Mouse (Mus musculus): ENCODE results near the gene Tnr. TPM values are rescaled to one million over a fixed set of nuclear protein-coding genes. Genes with fewer than 3 reads are reported as not detected.

The Tnr gene
- polyA plus RNA-seq, 1 experiment from 2014 or later, result 1.7 TPM

GRCm38 (mm10) chr1:159570831-159571230, 47.3 kb downstream of the Tnr start:
- ATAC-seq (replicated peaks; ENCODE audit: low FRiP score, low TSS enrichment, low read depth), result no peak

GRCm38 (mm10) chr1:159571951-159572350, 48.4 kb downstream of the Tnr start:
- 88% methylated on average over 3 of the region's 3 CpGs for WGBS
- H3K9ac ChIP-seq (ENCODE audit: low read length), result no peak overlapping the region

More at GRCm38 (mm10) chr1:159570831-159571230, 47.3 kb downstream of the Tnr start:
- H3K4me2 ChIP-seq (ENCODE audit: low read length), result no peak overlapping the region
- no peak overlapping the region for H3K27ac ChIP-seq (ENCODE audit: low read depth)
- WGBS, result 36% methylated on average over 2 of the region's 2 CpGs
- H3K27me3 ChIP-seq (replicated peaks; ENCODE audit: control insufficient read depth, insufficient read depth, low read length), result no peaks in the 10 kb centered on the region
- no peaks in the 10 kb centered on the region for H3K36me3 ChIP-seq (ENCODE audit: control insufficient read depth, insufficient read depth, low read length)
- no peak overlapping the region for H3K9ac ChIP-seq (ENCODE audit: low read length)
- H3K4me1 ChIP-seq (replicated peaks; ENCODE audit: control insufficient read depth, insufficient read depth, low read length), result peaks cover 5% of the 10 kb centered on the region; the same call in 1 of the 2 replicates
- no peak overlapping the region for H3K4me3 ChIP-seq (ENCODE audit: low read depth, low read length)
- DNase-seq (ENCODE audit: low spot score), result no peak
- H3K9me3 ChIP-seq (ENCODE audit: control insufficient read depth, low read length), result no peaks in the 10 kb centered on the region

DNA sequence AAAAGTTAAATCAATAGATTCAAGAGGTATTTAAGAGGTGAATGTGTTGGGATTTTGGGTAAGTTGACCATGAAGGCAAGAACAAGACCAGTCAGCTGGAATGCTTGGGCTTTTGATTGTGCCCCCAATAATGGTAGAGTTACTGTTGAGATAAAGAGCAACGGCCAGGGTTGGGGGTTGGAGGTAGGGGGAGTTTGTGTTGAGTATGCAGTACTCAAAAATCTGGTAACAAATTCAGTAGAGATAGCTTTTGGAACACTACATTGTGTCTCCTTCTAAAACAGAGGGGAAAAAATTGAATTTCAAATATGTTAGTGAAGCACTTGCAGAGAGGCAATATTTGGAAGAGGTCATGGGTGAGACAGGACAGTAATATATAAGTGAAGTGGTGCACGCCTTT, 49.5 kb downstream of the Tnr start:
- H3K4me3 ChIP-seq (ENCODE audit: low read depth, low read length), result no peak overlapping the region
- ATAC-seq (replicated peaks; ENCODE audit: low FRiP score, low TSS enrichment, low read depth) (no peak), DNase-seq (ENCODE audit: low spot score) (no peak)
- no peak overlapping the region for H3K27ac ChIP-seq (ENCODE audit: low read depth)
- H3K27me3 ChIP-seq (replicated peaks; ENCODE audit: control insufficient read depth, insufficient read depth, low read length), result no peaks in the 10 kb centered on the region
- no peaks in the 10 kb centered on the region for H3K4me1 ChIP-seq (replicated peaks; ENCODE audit: control insufficient read depth, insufficient read depth, low read length)
- H3K9ac ChIP-seq (ENCODE audit: low read length), result no peak overlapping the region
- no peak overlapping the region for H3K4me2 ChIP-seq (ENCODE audit: low read length)
- WGBS, result 78% methylated on average over 2 of the region's 2 CpGs
- no peaks in the 10 kb centered on the region for H3K9me3 ChIP-seq (ENCODE audit: control insufficient read depth, low read length)
- no peaks in the 10 kb centered on the region for H3K36me3 ChIP-seq (ENCODE audit: control insufficient read depth, insufficient read depth, low read length)

More at GRCm38 (mm10) chr1:159571951-159572350, 48.4 kb downstream of the Tnr start:
- Histone ChIP-seq H3K27me3 (replicated peaks; ENCODE audit: control insufficient read depth, insufficient read depth, low read length) (no peaks in the 10 kb centered on the region), H3K36me3 (ENCODE audit: control insufficient read depth, insufficient read depth, low read length) (no peaks in the 10 kb centered on the region), H3K27ac (ENCODE audit: low read depth) (no peak overlapping the region), H3K9me3 (ENCODE audit: control insufficient read depth, low read length) (no peaks in the 10 kb centered on the region), H3K4me1 (replicated peaks; ENCODE audit: control insufficient read depth, insufficient read depth, low read length) (0 out of 2 replicates have a peak, but pooled peaks cover under 1% of the 10 kb centered on the region), H3K4me3 (ENCODE audit: low read depth, low read length) (no peak overlapping the region), H3K4me2 (ENCODE audit: low read length) (no peak overlapping the region)
- DNase-seq (ENCODE audit: low spot score) (no peak), ATAC-seq (replicated peaks; ENCODE audit: low FRiP score, low TSS enrichment, low read depth) (no peak)

GRCm38 (mm10) chr1:159574661-159575060, 51.1 kb downstream of the Tnr start:
- H3K27me3 ChIP-seq (replicated peaks; ENCODE audit: control insufficient read depth, insufficient read depth, low read length), result no peaks in the 10 kb centered on the region
- 78% methylated on average over 5 of the region's 5 CpGs for WGBS
- DNase-seq (ENCODE audit: low spot score) (no peak), ATAC-seq (replicated peaks; ENCODE audit: low FRiP score, low TSS enrichment, low read depth) (no peak)
- no peaks in the 10 kb centered on the region for H3K9me3 ChIP-seq (ENCODE audit: control insufficient read depth, low read length)
- no peaks in the 10 kb centered on the region for H3K4me1 ChIP-seq (replicated peaks; ENCODE audit: control insufficient read depth, insufficient read depth, low read length)
- H3K36me3 ChIP-seq (ENCODE audit: control insufficient read depth, insufficient read depth, low read length), result no peaks in the 10 kb centered on the region
- H3K9ac ChIP-seq (ENCODE audit: low read length), result no peak overlapping the region
- H3K4me3 ChIP-seq (ENCODE audit: low read depth, low read length), result no peak overlapping the region
- H3K27ac ChIP-seq (ENCODE audit: low read depth), result no peak overlapping the region
- H3K4me2 ChIP-seq (ENCODE audit: low read length), result no peak overlapping the region

GRCm38 (mm10) chr1:159576246-159576645, 52.7 kb downstream of the Tnr start:
- Histone ChIP-seq H3K27ac (ENCODE audit: low read depth) (no peak overlapping the region), H3K4me2 (ENCODE audit: low read length) (no peak overlapping the region), H3K9ac (ENCODE audit: low read length) (no peak overlapping the region), H3K4me1 (replicated peaks; ENCODE audit: control insufficient read depth, insufficient read depth, low read length) (no peaks in the 10 kb centered on the region), H3K36me3 (ENCODE audit: control insufficient read depth, insufficient read depth, low read length) (no peaks in the 10 kb centered on the region), H3K4me3 (ENCODE audit: low read depth, low read length) (no peak overlapping the region), H3K9me3 (ENCODE audit: control insufficient read depth, low read length) (no peaks in the 10 kb centered on the region), H3K27me3 (replicated peaks; ENCODE audit: control insufficient read depth, insufficient read depth, low read length) (no peaks in the 10 kb centered on the region)
- ATAC-seq (replicated peaks; ENCODE audit: low FRiP score, low TSS enrichment, low read depth) (no peak), DNase-seq (ENCODE audit: low spot score) (no peak)
- WGBS, result 53% methylated on average over 2 of the region's 2 CpGs

DNA sequence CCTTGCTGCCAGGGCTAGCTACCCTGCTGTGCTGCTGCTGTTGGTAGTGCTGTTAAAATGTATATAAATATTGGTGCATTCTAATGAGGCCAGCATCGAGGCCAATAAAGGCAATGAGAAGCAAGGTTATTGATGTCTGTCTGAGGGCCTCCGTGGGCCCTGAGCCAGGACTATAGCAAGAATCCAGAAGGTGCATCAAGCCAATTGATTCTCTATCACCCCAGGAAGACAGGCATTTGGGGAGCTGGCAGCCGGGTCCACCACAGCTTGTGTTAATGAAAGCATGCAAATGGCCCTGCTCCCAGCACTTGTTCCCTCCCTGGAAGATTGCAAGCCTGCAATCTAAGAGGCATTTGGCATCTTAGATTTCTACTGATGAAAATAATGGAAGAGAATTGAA, 54.8 kb downstream of the Tnr start:
- no peak overlapping the region for H3K27ac ChIP-seq (ENCODE audit: low read depth)
- H3K27me3 ChIP-seq (replicated peaks; ENCODE audit: control insufficient read depth, insufficient read depth, low read length), result no peaks in the 10 kb centered on the region
- ATAC-seq (replicated peaks; ENCODE audit: low FRiP score, low TSS enrichment, low read depth) (no peak), DNase-seq (ENCODE audit: low spot score) (no peak)
- no peak overlapping the region for H3K4me3 ChIP-seq (ENCODE audit: low read depth, low read length)
- 31% methylated on average over 3 of the region's 3 CpGs for WGBS
- no peaks in the 10 kb centered on the region for H3K36me3 ChIP-seq (ENCODE audit: control insufficient read depth, insufficient read depth, low read length)
- H3K4me1 ChIP-seq (replicated peaks; ENCODE audit: control insufficient read depth, insufficient read depth, low read length), result no peaks in the 10 kb centered on the region
- H3K9me3 ChIP-seq (ENCODE audit: control insufficient read depth, low read length), result no peaks in the 10 kb centered on the region
- H3K9ac ChIP-seq (ENCODE audit: low read length), result no peak overlapping the region
- no peak overlapping the region for H3K4me2 ChIP-seq (ENCODE audit: low read length)

DNA sequence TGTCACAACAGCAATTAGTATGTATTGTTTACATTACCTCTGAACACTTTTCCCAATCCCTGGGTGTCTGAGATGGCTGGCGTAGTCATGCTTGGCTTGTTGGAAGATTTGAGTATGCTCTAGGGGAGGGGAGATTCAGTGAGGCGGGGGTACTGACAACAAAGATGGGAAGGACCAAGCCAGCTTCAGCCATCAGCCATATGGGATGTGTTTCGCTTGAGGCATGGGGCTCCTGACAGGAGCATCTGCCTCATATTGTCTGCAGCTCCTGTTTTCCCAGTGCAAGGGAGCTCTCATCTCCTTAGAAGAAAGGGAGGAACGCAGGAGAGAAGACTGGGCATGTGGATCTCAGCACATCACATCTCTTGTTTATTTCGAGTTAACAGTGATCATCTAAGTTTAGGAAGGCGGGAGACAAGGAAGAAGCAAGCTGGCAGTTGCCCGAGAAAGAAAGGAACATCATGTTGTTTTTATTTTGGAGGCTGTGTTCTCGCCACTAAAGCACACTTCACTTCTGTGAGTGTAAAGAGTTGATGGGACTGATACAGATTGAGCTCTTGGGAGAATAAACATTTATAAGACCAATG, 56.9 kb downstream of the Tnr start:
- Histone ChIP-seq H3K4me3 (ENCODE audit: low read depth, low read length) (no peak overlapping the region), H3K9ac (ENCODE audit: low read length) (no peak overlapping the region), H3K4me1 (replicated peaks; ENCODE audit: control insufficient read depth, insufficient read depth, low read length) (no peaks in the 10 kb centered on the region), H3K27ac (ENCODE audit: low read depth) (no peak overlapping the region), H3K27me3 (replicated peaks; ENCODE audit: control insufficient read depth, insufficient read depth, low read length) (no peaks in the 10 kb centered on the region), H3K9me3 (ENCODE audit: control insufficient read depth, low read length) (no peaks in the 10 kb centered on the region), H3K4me2 (ENCODE audit: low read length) (no peak overlapping the region), H3K36me3 (ENCODE audit: control insufficient read depth, insufficient read depth, low read length) (no peaks in the 10 kb centered on the region)
- ATAC-seq (replicated peaks; ENCODE audit: low FRiP score, low TSS enrichment, low read depth) (no peak), DNase-seq (ENCODE audit: low spot score) (no peak)
- WGBS, result 58% methylated on average over 8 of the region's 8 CpGs

DNA sequence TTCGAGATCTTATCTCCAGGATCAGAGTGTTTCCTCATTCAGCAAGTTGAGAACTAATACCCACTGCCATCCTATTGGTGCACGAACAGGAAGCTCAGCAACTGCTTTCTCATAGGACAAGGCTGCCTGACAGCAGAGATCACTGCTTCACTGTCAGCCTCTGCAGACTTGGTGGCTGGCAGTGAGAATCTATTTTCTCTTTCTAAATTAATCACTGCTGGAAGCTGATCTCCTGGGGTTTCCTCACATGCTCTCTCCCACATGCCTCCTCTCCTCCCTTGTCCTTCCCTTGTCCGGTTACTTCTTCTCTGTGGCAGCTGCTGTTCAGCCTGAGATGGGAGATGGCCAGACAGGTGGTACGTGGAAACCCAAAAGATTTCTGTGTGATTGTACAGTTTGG, 60.3 kb downstream of the Tnr start:
- no peaks in the 10 kb centered on the region for H3K9me3 ChIP-seq (ENCODE audit: control insufficient read depth, low read length)
- no peaks in the 10 kb centered on the region for H3K36me3 ChIP-seq (ENCODE audit: control insufficient read depth, insufficient read depth, low read length)
- ATAC-seq (replicated peaks; ENCODE audit: low FRiP score, low TSS enrichment, low read depth) (no peak), DNase-seq (ENCODE audit: low spot score) (no peak)
- H3K4me2 ChIP-seq (ENCODE audit: low read length), result no peak overlapping the region
- WGBS, result 78% methylated on average over 4 of the region's 4 CpGs
- H3K4me3 ChIP-seq (ENCODE audit: low read depth, low read length), result no peak overlapping the region
- H3K9ac ChIP-seq (ENCODE audit: low read length), result no peak overlapping the region
- no peaks in the 10 kb centered on the region for H3K4me1 ChIP-seq (replicated peaks; ENCODE audit: control insufficient read depth, insufficient read depth, low read length)
- H3K27me3 ChIP-seq (replicated peaks; ENCODE audit: control insufficient read depth, insufficient read depth, low read length), result no peaks in the 10 kb centered on the region
- no peak overlapping the region for H3K27ac ChIP-seq (ENCODE audit: low read depth)

- H3K9me3 ChIP-seq (ENCODE audit: control insufficient read depth, low read length), result no peaks in the 10 kb centered on the region
- H3K27ac ChIP-seq (ENCODE audit: low read depth), result no peak overlapping the region
- no peak overlapping the region for H3K9ac ChIP-seq (ENCODE audit: low read length)
- no peaks in the 10 kb centered on the region for H3K4me1 ChIP-seq (replicated peaks; ENCODE audit: control insufficient read depth, insufficient read depth, low read length)
- 70% methylated on average over 2 of the region's 2 CpGs for WGBS
- H3K36me3 ChIP-seq (ENCODE audit: control insufficient read depth, insufficient read depth, low read length), result no peaks in the 10 kb centered on the region
- ATAC-seq (replicated peaks; ENCODE audit: low FRiP score, low TSS enrichment, low read depth) (no peak), DNase-seq (ENCODE audit: low spot score) (no peak)
- H3K27me3 ChIP-seq (replicated peaks; ENCODE audit: control insufficient read depth, insufficient read depth, low read length), result no peaks in the 10 kb centered on the region
- H3K4me2 ChIP-seq (ENCODE audit: low read length), result no peak overlapping the region
- no peak overlapping the region for H3K4me3 ChIP-seq (ENCODE audit: low read depth, low read length)
Measured at GRCm38 (mm10) chr1:159588741-159589140, 65.2 kb downstream of the Tnr start.

Data from intestine, embryonic 14.5 days (tissue).